Mouse (Mus musculus) hindbrain, embryonic 13.5 days (tissue): Measurements from ENCODE around the gene Phactr1. TPM values are rescaled to one million over a fixed set of nuclear protein-coding genes. Genes with fewer than 3 reads are reported as not detected.

Source experiments
- ATAC-seq: fragments of 200-750 bp; cut with Nextera tagmentation; 2 replicates; pipeline ENCODE4 v1.8.0; 2017; ENCODE audit warnings: moderate TSS enrichment; ENCODE audit not compliant: low FRiP score
- H3K27ac ChIP-seq: fragments of 300-500 bp; sonication (generic); 2 replicates; pipeline ENCODE4 v1.5.1; 2015; ENCODE audit warnings: inconsistent platforms, mild to moderate bottlenecking, moderate library complexity
- H3K27me3 ChIP-seq: fragments of 300-500 bp; sonication (generic); 2 replicates; pipeline ENCODE4 v1.6.1; 2015; ENCODE audit warnings: mild to moderate bottlenecking, inconsistent platforms
- H3K36me3 ChIP-seq: fragments of 300-500 bp; sonication (generic); 2 replicates; pipeline ENCODE4 v1.6.1; 2015; ENCODE audit warnings: mild to moderate bottlenecking, inconsistent platforms
- H3K4me1 ChIP-seq: fragments of 300-500 bp; sonication (generic); replicated peaks from 2 replicates; pipeline ENCODE4 v1.6.1; 2015; ENCODE audit warnings: inconsistent platforms
- H3K4me2 ChIP-seq: fragments of 300-500 bp; sonication (generic); 2 replicates; pipeline ENCODE4 v1.6.1; 2015; ENCODE audit warnings: inconsistent platforms, mild to moderate bottlenecking, moderate library complexity
- H3K4me3 ChIP-seq: fragments of 300-500 bp; sonication (generic); 2 replicates; pipeline ENCODE4 v1.5.1; 2015; ENCODE audit warnings: mild to moderate bottlenecking, inconsistent platforms
- H3K9ac ChIP-seq: fragments of 300-500 bp; sonication (generic); 2 replicates; pipeline ENCODE4 v1.6.1; 2015; ENCODE audit warnings: mild to moderate bottlenecking, inconsistent platforms
- H3K9me3 ChIP-seq: fragments of 300-500 bp; sonication (generic); 2 replicates; pipeline ENCODE4 v1.6.1; 2016; ENCODE audit warnings: inconsistent platforms
- WGBS: fragments of 180-500 bp; shearing (Covaris S2); methylation state at CpG from one replicate; pipeline ENCODE4 v1.1.7; 2015; 5-methylcytosine and 5-hydroxymethylcytosine counted together
- polyA plus RNA-seq: library from polyadenylated mRNA; unstranded; fragments of >200 nt; fragmentation: Nextera tagmentation; extraction: Ambion mirVana; gene quantifications from 2 replicates; pipeline ENCODE4 v1.2.1, GENCODE M21; 2015

Phactr1 gene
- polyA plus RNA-seq, 1 experiment from 2014 or later = 46.9 TPM

- no peak overlapping the region for H3K4me2 ChIP-seq
- H3K9me3 ChIP-seq = no peaks in the 10 kb centered on the region
- H3K4me1 ChIP-seq = peaks cover 13% of the 10 kb centered on the region
- H3K9ac ChIP-seq = no peak overlapping the region
- H3K4me3 ChIP-seq = no peak overlapping the region
- H3K27ac ChIP-seq = no peak overlapping the region
- no peak for ATAC-seq
- H3K36me3 ChIP-seq = no peaks in the 10 kb centered on the region
- H3K27me3 ChIP-seq = 0 out of 2 replicates have a peak, but pooled peaks cover 4% of the 10 kb centered on the region
- 96% methylated on average over 4 of the region's 4 CpGs for WGBS
Observed at GRCm38 (mm10) chr13:43187736-43188135, 507.3 kb downstream of the Phactr1 start.
